Comparison of ENCODE assay signal across 8 mouse cellular contexts in the genomic region with DNA sequence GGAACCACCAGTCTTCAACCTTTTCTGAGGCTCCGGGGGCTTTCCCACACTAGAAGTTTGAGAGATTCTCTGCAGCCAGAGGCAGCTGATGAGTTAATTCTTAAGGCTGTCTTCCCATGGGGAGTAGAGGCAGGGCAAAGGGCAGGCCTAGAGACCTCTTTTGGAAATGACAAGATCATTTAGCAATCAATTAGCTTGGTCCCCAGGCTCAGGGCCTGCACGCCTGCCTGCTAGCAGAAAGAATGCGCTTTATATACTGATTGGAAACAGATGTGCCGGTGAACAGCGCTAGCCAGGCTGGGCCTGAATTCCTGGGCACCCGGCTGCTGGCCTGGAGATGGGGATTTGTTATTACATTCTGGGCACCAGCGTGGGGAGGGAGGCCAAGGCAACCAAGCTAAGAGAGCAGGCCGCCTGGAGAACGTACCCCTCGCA.
DNase-seq lines count a peak whose midpoint lies in the region; ATAC-seq and TF ChIP-seq lines count a peak whose summit lies in the region.

No protein-coding gene starts in this region.

- no peaks in the 10 kb centered on the region for H3K79me2 ChIP-seq in CH12.LX (replicated peaks; ENCODE audit: control insufficient read depth, extremely low read depth, insufficient read depth, poor library complexity, severe bottlenecking)

- peaks cover 6 to 29% of the 10 kb centered on the region in 2 experiments for H3K4me1 ChIP-seq in CH12.LX (ENCODE audit: control insufficient read depth in 1 of 2, insufficient read depth in 2 of 2)
- H3K4me1 ChIP-seq in heart, embryonic 13.5 days = peaks cover 24% of the 10 kb centered on the region

- TF ChIP-seq CTCF in CH12.LX (conservative IDR thresholded peaks at IDR 0.05 in 1 of 2, IDR thresholded peaks at IDR 0.05 in 1 of 2; ENCODE audit: low read depth in 2 of 2, low read length in 2 of 2) = no peak

- dilution Hi-C loops in CH12.LX (cut with MboI; ENCODE audit: extremely low pct_ligation_motif_present, extremely low pct_unique_long_range_greater_than_20kb, low sequenced_read_pairs) = no loop called here

- no peak overlapping the region for H3K9ac ChIP-seq in CH12.LX (ENCODE audit: insufficient read depth, low read depth)
- H3K9ac ChIP-seq in heart, embryonic 13.5 days = 0 out of 2 replicates have a peak overlapping the region, but pooled peaks have one; percentile 50

- no peak for ATAC-seq in heart, embryonic 13.5 days (ENCODE audit: extremely low read depth, insufficient number of reproducible peaks, low FRiP score, low TSS enrichment)

- H3K9me3 ChIP-seq in CH12.LX (replicated peaks; ENCODE audit: low read length) = peaks cover 13% of the 10 kb centered on the region
- peaks cover 10% of the 10 kb centered on the region for H3K9me3 ChIP-seq in heart, embryonic 13.5 days

- no peak overlapping the region for H3K27ac ChIP-seq in CH12.LX (ENCODE audit: insufficient read depth, low read depth)
- H3K27ac ChIP-seq in heart, embryonic 13.5 days (replicated peaks) = peak overlapping the region; percentile 71

- no peak overlapping the region for H3K4me2 ChIP-seq in CH12.LX (ENCODE audit: insufficient read depth, low read depth, poor library complexity, severe bottlenecking)
- H3K4me2 ChIP-seq in heart, embryonic 13.5 days = no peak overlapping the region

- peak; percentile 52 for DNase-seq in CH12.LX (ENCODE audit: extremely low read depth)
- peak; percentile 93 for DNase-seq in embryo, embryonic 11 days
- DNase-seq in kidney, postnatal 4 days = peak; percentile 70 to 77
- DNase-seq in frontal cortex, postnatal 10 days (ENCODE audit: low spot score in 2 of 2) = no peak
- DNase-seq in spleen, adult 18-20 months = no peak
- no peak for DNase-seq in thymus, postnatal 14 days
- no peak for DNase-seq in urinary bladder, postnatal 14 days (ENCODE audit: low spot score)

- TF ChIP-seq POLR2A in CH12.LX (IDR thresholded peaks at IDR 0.05; ENCODE audit: low read depth, low read length) = no peak

- no peak for TF ChIP-seq EP300 in CH12.LX (IDR thresholded peaks at IDR 0.05; ENCODE audit: low read length)

- H3K27me3 ChIP-seq in CH12.LX (replicated peaks) = no peaks in the 10 kb centered on the region
- no peaks in the 10 kb centered on the region for H3K27me3 ChIP-seq in heart, embryonic 13.5 days (replicated peaks)

- WGBS in heart, embryonic 13.5 days = 37% methylated on average over 10 of the region's 10 CpGs

- H3K4me3 ChIP-seq in CH12.LX (replicated peaks in 1 of 3; ENCODE audit: low read depth in 2 of 3, low read length in 2 of 3, poor library complexity in 1 of 3) = no peak overlapping the region
- no peak overlapping the region for H3K4me3 ChIP-seq in heart, embryonic 13.5 days

- H3K36me3 ChIP-seq in CH12.LX (replicated peaks in 1 of 2; ENCODE audit: control insufficient read depth in 1 of 2, insufficient read depth in 1 of 2, low read length in 1 of 2) = no peaks in the 10 kb centered on the region
- no peaks in the 10 kb centered on the region for H3K36me3 ChIP-seq in heart, embryonic 13.5 days

- no peak for TF ChIP-seq RAD21 in CH12.LX (IDR thresholded peaks at IDR 0.05; ENCODE audit: low read depth, low read length)

- in situ Hi-C loops in CH12.LX (cut with MboI; ENCODE audit: low pct_ligation_motif_present, low pct_unique_long_range_greater_than_20kb, low sequenced_read_pairs) = no loop called here

TF ChIP-seq in CH12.LX, 34 proteins besides CTCF, POLR2A, EP300 and RAD21:
- no peak for TF ChIP-seq ZC3H11A (IDR thresholded peaks at IDR 0.05; ENCODE audit: low read depth, low read length)
- TF ChIP-seq NRF1 (IDR thresholded peaks at IDR 0.05; ENCODE audit: low read depth, low read length) = no peak
- no peak for TF ChIP-seq NELFE (IDR thresholded peaks at IDR 0.05; ENCODE audit: low read depth, low read length)
- TF ChIP-seq POLR2AphosphoS2 (IDR thresholded peaks at IDR 0.05; ENCODE audit: low read depth, low read length) = no peak
- no peak for TF ChIP-seq MXI1 (IDR thresholded peaks at IDR 0.05; ENCODE audit: low read depth, low read length)
- TF ChIP-seq MYC (IDR thresholded peaks at IDR 0.05; ENCODE audit: low read depth, low read length) = no peak
- no peak for TF ChIP-seq MAX (IDR thresholded peaks at IDR 0.05; ENCODE audit: low read length)
- no peak for TF ChIP-seq MEF2A (IDR thresholded peaks at IDR 0.05; ENCODE audit: borderline replicate concordance, low read depth, low read length)
- no peak for TF ChIP-seq ZKSCAN1 (IDR thresholded peaks at IDR 0.05; ENCODE audit: borderline replicate concordance, low read depth, low read length)
- TF ChIP-seq GABPA (IDR thresholded peaks at IDR 0.05; ENCODE audit: insufficient replicate concordance, low read depth, low read length) = no peak
- no peak for TF ChIP-seq MAZ (IDR thresholded peaks at IDR 0.05; ENCODE audit: low read depth, low read length)
- TF ChIP-seq TCF12 (IDR thresholded peaks at IDR 0.05; ENCODE audit: low read depth, low read length) = no peak
- no peak for TF ChIP-seq E2F4 (IDR thresholded peaks at IDR 0.05; ENCODE audit: insufficient replicate concordance, low read depth, low read length)
- TF ChIP-seq USF1 (IDR thresholded peaks at IDR 0.05; ENCODE audit: low read depth, low read length) = no peak
- TF ChIP-seq JUND (conservative IDR thresholded peaks at IDR 0.05; ENCODE audit: low read depth, low read length) = no peak
- TF ChIP-seq TBP (conservative IDR thresholded peaks at IDR 0.05; ENCODE audit: low read depth, low read length) = no peak
- no peak for TF ChIP-seq USF2 (conservative IDR thresholded peaks at IDR 0.05; ENCODE audit: low read depth, low read length)
- no peak for TF ChIP-seq SMC3 (IDR thresholded peaks at IDR 0.05; ENCODE audit: low read depth, low read length)

Comparison
In these comparisons a context has a peak if more than half of its experiments do, and no peak if none do; other contexts are left out.
1. DNase-seq: peak in CH12.LX (single experiment), embryo, embryonic 11 days (single experiment) and kidney, postnatal 4 days (2 of 2); none in frontal cortex, postnatal 10 days (0 of 2), spleen, adult 18-20 months (0 of 2), thymus, postnatal 14 days (single experiment) and urinary bladder, postnatal 14 days (single experiment).